Mouse (Mus musculus): Measurements from ENCODE around the gene Patl2. TPM values are rescaled to one million over a fixed set of nuclear protein-coding genes. Genes with fewer than 3 reads are reported as not detected.
"Not testable (repeated sequence)": the region's sequence is repeated elsewhere in the genome, so short reads cannot be mapped to it uniquely, and the experiment has no call there.

Patl2 gene
- polyA plus RNA-seq, 1 experiment from 2014 or later, result not detected

DNA sequence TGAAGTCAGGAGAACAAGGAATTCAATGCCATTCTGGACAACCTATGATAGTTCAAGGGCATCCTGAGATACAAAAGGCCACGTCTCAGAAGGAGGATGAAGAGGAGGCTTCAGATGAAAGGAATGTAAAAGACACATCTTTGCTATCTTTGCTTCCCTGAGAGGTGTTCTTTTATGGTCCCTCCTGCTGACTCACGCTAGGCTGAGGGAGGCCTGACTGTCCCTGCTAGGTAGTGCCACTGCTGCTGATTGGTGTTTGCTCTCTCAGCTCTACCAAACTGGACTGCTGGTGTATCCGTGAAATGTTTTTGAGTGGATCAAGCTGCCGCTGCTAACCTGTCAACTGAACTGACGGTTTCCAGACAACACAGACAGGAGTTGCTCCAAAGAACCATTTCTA is 35.8 kb upstream of the Patl2 start:
- ATAC-seq (ENCODE audit: low FRiP score), result no peak
- Histone ChIP-seq H3K36me3 (replicated peaks; ENCODE audit: control insufficient read depth, insufficient read depth) (no peaks in the 10 kb centered on the region), H3K9ac (no peak overlapping the region), H3K27ac (no peak overlapping the region), H3K9me3 (ENCODE audit: control insufficient read depth, low read length) (no peaks in the 10 kb centered on the region), H3K27me3 (ENCODE audit: control insufficient read depth, insufficient read depth, low read length) (no peaks in the 10 kb centered on the region), H3K4me2 (replicated peaks) (no peak overlapping the region), H3K4me1 (replicated peaks; ENCODE audit: control insufficient read depth, insufficient read depth, low read length) (no peaks in the 10 kb centered on the region), H3K4me3 (replicated peaks; ENCODE audit: low read length) (no peak overlapping the region)
- DNase-seq (ENCODE audit: low spot score), result no peak
- 62% methylated on average over 5 of the region's 5 CpGs for WGBS

DNA sequence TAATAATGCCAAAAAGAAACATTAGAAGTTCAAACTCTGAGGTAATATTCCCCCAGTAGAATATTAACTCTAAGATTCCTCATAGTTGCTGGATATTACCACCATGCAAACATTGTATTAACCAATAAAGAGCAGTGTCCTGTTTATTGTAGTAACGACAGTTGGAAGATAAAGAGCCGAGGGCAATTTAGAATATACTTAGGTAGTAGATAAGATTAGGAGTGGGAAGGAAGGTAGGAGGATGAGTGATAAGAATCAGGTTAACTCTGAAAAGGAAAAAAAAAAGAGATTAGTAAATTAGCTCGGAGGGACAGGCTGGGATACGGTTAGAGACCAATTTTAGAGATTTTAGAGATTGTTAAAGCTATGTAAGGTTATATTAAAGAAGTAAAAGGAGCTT is 35.4 kb upstream of the Patl2 start:
- H3K9ac ChIP-seq, result no peak overlapping the region
- DNase-seq (ENCODE audit: low spot score) (no peak), ATAC-seq (ENCODE audit: low FRiP score) (no peak)
- H3K36me3 ChIP-seq (replicated peaks; ENCODE audit: control insufficient read depth, insufficient read depth), result no peaks in the 10 kb centered on the region
- H3K4me1 ChIP-seq (replicated peaks; ENCODE audit: control insufficient read depth, insufficient read depth, low read length), result no peaks in the 10 kb centered on the region
- H3K4me3 ChIP-seq (replicated peaks; ENCODE audit: low read length), result no peak overlapping the region
- H3K9me3 ChIP-seq (ENCODE audit: control insufficient read depth, low read length), result no peaks in the 10 kb centered on the region
- WGBS, result 91% methylated on average over 4 of the region's 4 CpGs
- H3K27ac ChIP-seq, result no peak overlapping the region
- H3K27me3 ChIP-seq (ENCODE audit: control insufficient read depth, insufficient read depth, low read length), result no peaks in the 10 kb centered on the region
- H3K4me2 ChIP-seq (replicated peaks), result no peak overlapping the region

DNA sequence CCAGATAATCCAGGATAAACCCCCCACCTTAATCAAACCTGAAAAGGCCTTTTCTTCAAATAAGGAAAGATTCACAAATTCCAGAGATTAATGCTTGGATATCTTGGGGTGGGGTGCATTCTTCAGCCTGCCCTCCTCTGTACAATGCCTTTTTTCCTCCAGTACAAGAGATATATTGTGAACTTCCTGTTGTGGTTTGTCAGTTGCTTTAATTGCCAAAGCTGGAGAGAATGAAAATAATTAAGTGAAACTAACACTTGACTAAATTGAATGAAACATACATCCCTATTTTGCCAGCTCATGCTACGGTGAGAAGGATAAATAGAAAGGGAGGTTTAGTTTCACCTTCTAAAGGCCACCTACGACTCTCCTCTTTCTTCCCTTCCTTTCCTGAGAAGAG is 32.2 kb upstream of the Patl2 start:
- H3K9me3 ChIP-seq (ENCODE audit: control insufficient read depth, low read length), result no peaks in the 10 kb centered on the region
- H3K9ac ChIP-seq, result no peak overlapping the region
- WGBS, result 72% methylated on average over 2 of the region's 2 CpGs
- DNase-seq (ENCODE audit: low spot score), result no peak
- no peaks in the 10 kb centered on the region for H3K27me3 ChIP-seq (ENCODE audit: control insufficient read depth, insufficient read depth, low read length)
- no peak overlapping the region for H3K27ac ChIP-seq
- H3K4me3 ChIP-seq (replicated peaks; ENCODE audit: low read length), result no peak overlapping the region
- ATAC-seq (ENCODE audit: low FRiP score), result no peak
- no peaks in the 10 kb centered on the region for H3K4me1 ChIP-seq (replicated peaks; ENCODE audit: control insufficient read depth, insufficient read depth, low read length)
- H3K4me2 ChIP-seq (replicated peaks), result no peak overlapping the region
- no peaks in the 10 kb centered on the region for H3K36me3 ChIP-seq (replicated peaks; ENCODE audit: control insufficient read depth, insufficient read depth)

DNA sequence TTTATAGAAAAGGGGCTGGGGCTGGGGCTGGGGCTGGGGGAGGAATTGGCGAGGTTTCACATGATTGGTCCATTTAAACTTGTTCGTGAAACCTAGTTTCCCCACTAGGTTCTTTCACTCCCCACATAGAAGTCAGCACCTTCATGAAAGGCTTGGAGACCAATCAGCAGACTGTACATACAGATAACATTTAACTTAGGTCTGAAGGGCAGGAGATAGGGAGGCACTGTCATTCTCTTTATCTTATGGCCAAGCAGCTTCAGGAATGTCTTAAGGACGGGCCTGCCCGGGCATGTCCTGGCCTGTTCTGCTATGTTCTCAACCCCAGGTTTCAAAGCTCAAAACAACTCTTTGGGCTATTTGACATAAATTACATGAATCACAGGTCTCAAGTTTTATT is 31.1 kb upstream of the Patl2 start:
- not testable (repeated sequence) for H3K27me3 ChIP-seq (ENCODE audit: control insufficient read depth, insufficient read depth, low read length); H3K9me3 ChIP-seq (ENCODE audit: control insufficient read depth, low read length); H3K27ac ChIP-seq; H3K36me3 ChIP-seq (replicated peaks; ENCODE audit: control insufficient read depth, insufficient read depth); H3K4me2 ChIP-seq (replicated peaks); ATAC-seq (ENCODE audit: low FRiP score); H3K4me3 ChIP-seq (replicated peaks; ENCODE audit: low read length); DNase-seq (ENCODE audit: low spot score); H3K4me1 ChIP-seq (replicated peaks; ENCODE audit: control insufficient read depth, insufficient read depth, low read length); H3K9ac ChIP-seq
- 95% methylated on average over 4 of the region's 4 CpGs for WGBS

DNA sequence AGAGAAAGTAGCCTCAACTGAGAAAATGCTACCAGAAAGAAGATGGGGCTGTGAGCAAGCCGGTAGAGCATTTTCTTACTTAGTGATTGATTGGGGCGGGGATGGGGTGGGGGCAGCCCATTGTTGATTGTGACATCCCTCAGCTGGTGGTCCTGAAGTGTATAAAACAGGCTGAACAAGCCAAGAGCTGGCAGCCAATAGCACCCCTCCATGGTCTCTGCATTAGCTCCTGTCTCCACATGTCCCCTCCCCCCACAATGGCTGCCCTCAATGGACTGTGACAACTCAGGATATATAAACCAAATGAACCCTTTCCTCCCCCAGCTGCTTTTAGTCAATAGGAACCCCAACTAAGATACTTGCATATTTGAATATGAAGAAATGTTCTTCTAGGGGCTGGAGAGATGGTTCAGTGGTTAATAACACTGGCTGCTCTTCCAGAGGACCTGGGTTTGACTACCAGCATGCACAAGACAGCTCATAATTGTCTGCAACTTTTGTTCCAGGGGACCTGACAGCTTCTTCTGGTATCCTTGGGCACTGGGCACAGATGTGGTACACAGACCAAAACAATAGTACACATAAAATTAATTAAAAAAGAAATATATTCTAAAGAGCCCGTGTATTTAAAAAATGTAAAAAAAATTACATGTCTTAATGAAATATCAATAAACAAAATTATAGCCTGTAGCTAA is 24.7 kb upstream of the Patl2 start:
- DNase-seq (ENCODE audit: low spot score) (no peak), ATAC-seq (ENCODE audit: low FRiP score) (no peak)
- H3K9ac ChIP-seq, result no peak overlapping the region
- no peaks in the 10 kb centered on the region for H3K36me3 ChIP-seq (replicated peaks; ENCODE audit: control insufficient read depth, insufficient read depth)
- no peaks in the 10 kb centered on the region for H3K4me1 ChIP-seq (replicated peaks; ENCODE audit: control insufficient read depth, insufficient read depth, low read length)
- H3K9me3 ChIP-seq (ENCODE audit: control insufficient read depth, low read length), result no peaks in the 10 kb centered on the region
- no peak overlapping the region for H3K27ac ChIP-seq
- H3K4me2 ChIP-seq (replicated peaks), result no peak overlapping the region
- H3K27me3 ChIP-seq (ENCODE audit: control insufficient read depth, insufficient read depth, low read length), result no peaks in the 10 kb centered on the region
- H3K4me3 ChIP-seq (replicated peaks; ENCODE audit: low read length), result no peak overlapping the region
- WGBS, result 30% methylated on average over 3 of the region's 3 CpGs

DNA sequence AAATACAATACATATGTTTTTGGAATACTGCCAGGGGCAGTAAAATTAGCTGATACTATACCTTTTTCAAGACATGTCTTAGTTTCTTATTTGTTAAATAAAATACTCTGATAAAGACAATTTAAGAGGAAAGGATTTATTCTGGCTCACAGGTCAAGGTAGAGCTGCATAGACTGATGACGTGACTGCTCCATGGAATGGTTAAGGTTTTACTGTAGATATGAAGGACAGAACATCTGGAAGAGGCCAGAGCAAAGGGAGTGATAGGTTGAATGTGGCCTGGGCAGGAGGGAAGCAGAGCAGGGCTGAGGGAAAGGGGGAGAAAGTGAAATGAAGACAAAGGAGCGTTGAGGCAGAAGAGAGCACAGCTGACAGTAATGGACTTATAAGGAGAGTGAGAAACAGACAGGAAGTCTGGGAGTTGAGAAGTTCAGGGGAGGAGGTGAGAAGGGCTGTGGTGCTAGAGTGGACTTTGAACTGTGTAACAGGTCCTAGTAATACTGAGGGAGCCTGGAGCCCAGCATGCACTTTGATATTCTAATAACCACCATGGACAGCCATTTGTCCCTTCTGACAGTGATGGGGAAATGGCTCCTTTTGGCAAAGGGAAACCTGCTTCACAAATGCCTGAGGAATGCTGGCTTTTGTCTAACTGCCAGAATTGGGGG is 20.6 kb upstream of the Patl2 start:
- DNase-seq (ENCODE audit: low spot score) (no peak), ATAC-seq (ENCODE audit: low FRiP score) (no peak)
- Histone ChIP-seq H3K27me3 (ENCODE audit: control insufficient read depth, insufficient read depth, low read length) (no peaks in the 10 kb centered on the region), H3K4me1 (replicated peaks; ENCODE audit: control insufficient read depth, insufficient read depth, low read length) (no peaks in the 10 kb centered on the region), H3K27ac (no peak overlapping the region), H3K36me3 (replicated peaks; ENCODE audit: control insufficient read depth, insufficient read depth) (no peaks in the 10 kb centered on the region), H3K9ac (no peak overlapping the region), H3K4me3 (replicated peaks; ENCODE audit: low read length) (no peak overlapping the region), H3K9me3 (ENCODE audit: control insufficient read depth, low read length) (no peaks in the 10 kb centered on the region), H3K4me2 (replicated peaks) (no peak overlapping the region)
- WGBS, result 66% methylated on average over 2 of the region's 2 CpGs

DNA sequence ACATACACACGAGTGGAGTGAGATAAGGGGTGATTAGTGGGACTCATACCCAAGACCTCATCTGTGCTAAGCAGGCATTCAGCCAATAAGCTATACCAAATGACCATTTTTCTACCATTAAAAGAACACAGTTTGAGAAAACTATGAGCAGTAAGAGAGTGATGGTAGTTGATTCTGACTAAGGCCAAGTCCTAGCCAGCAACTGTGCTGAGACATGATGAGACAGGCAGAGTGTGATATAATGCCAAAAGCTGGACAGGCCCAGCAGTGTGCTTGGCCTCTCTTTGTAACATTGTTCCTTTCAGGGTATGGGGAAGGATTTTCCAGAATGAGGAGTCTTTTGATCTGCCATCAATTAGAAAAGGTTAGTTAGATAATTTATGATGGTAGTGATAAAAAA is 15.5 kb upstream of the Patl2 start:
- DNase-seq (ENCODE audit: low spot score) (no peak), ATAC-seq (ENCODE audit: low FRiP score) (no peak)
- Histone ChIP-seq H3K27ac (no peak overlapping the region), H3K4me1 (replicated peaks; ENCODE audit: control insufficient read depth, insufficient read depth, low read length) (no peaks in the 10 kb centered on the region), H3K27me3 (ENCODE audit: control insufficient read depth, insufficient read depth, low read length) (no peaks in the 10 kb centered on the region), H3K4me2 (replicated peaks) (no peak overlapping the region), H3K4me3 (replicated peaks; ENCODE audit: low read length) (no peak overlapping the region), H3K9ac (no peak overlapping the region), H3K9me3 (ENCODE audit: control insufficient read depth, low read length) (no peaks in the 10 kb centered on the region), H3K36me3 (replicated peaks; ENCODE audit: control insufficient read depth, insufficient read depth) (no peaks in the 10 kb centered on the region)
- WGBS, result 91% methylated on average over 1 of the region's 1 CpGs

DNA sequence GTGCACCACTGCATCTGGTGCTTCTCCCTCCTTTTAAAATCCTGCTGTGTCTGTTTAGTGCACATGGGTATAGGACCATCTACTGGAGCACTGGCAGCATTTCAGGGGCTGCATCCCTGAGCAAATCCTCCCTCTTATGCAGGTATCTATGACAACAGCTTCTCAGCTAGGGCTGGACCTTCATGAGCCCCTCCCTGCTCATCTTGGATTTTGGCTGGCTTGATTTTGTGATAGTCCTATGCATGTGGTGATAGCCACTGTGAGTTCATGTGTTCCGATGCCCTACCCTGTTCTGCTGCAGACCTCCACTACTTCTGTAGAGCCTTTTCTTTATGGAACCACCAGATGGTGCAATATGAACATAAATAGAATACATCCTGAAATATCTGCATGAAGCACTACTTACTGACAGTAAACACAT is 8.5 kb upstream of the Patl2 start:
- DNase-seq (ENCODE audit: low spot score), result peak; percentile 77
- WGBS, result 46% methylated on average over 1 of the region's 1 CpGs
- no peaks in the 10 kb centered on the region for H3K4me1 ChIP-seq (replicated peaks; ENCODE audit: control insufficient read depth, insufficient read depth, low read length)
- H3K9ac ChIP-seq, result no peak overlapping the region
- peak; percentile 76; the same call in 1 of the 2 replicates for ATAC-seq (ENCODE audit: low FRiP score)
- no peak overlapping the region for H3K27ac ChIP-seq
- no peaks in the 10 kb centered on the region for H3K27me3 ChIP-seq (ENCODE audit: control insufficient read depth, insufficient read depth, low read length)
- H3K9me3 ChIP-seq (ENCODE audit: control insufficient read depth, low read length), result no peaks in the 10 kb centered on the region
- H3K36me3 ChIP-seq (replicated peaks; ENCODE audit: control insufficient read depth, insufficient read depth), result no peaks in the 10 kb centered on the region
- no peak overlapping the region for H3K4me2 ChIP-seq (replicated peaks)
- H3K4me3 ChIP-seq (replicated peaks; ENCODE audit: low read length), result no peak overlapping the region

DNA sequence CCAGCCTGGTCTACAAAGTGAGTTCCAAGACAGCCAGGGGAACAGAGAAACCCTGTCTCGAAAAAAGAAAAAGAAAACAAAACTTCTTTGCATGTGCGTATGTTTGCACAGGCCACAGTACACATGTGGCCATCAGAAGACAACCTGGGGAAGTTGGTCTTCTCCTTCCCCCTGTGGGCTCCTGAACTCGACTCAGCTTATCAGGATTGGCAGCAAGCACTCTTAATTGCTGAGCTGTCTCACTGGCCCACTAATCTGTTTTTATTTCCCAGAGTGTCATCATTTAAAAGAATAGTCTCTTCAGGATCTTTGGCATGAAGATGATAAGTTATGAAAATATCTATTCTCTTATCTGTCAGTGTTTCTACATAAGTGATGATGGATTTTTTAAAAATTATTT is 5.9 kb upstream of the Patl2 start:
- Histone ChIP-seq H3K4me2 (replicated peaks) (no peak overlapping the region), H3K4me1 (replicated peaks; ENCODE audit: control insufficient read depth, insufficient read depth, low read length) (no peaks in the 10 kb centered on the region), H3K9ac (no peak overlapping the region), H3K36me3 (replicated peaks; ENCODE audit: control insufficient read depth, insufficient read depth) (no peaks in the 10 kb centered on the region), H3K9me3 (ENCODE audit: control insufficient read depth, low read length) (no peaks in the 10 kb centered on the region), H3K4me3 (replicated peaks; ENCODE audit: low read length) (no peak overlapping the region), H3K27ac (no peak overlapping the region), H3K27me3 (ENCODE audit: control insufficient read depth, insufficient read depth, low read length) (no peaks in the 10 kb centered on the region)
- ATAC-seq (ENCODE audit: low FRiP score), result no peak
- whole genome bisulfite sequencing, result 78% methylated on average over 3 of the region's 3 CpGs
- no peak for DNase-seq (ENCODE audit: low spot score)

Data from hindbrain, embryonic 14.5 days (tissue).